Mouse (Mus musculus): Measurements from ENCODE around the gene Btbd9. TPM values are rescaled to one million over a fixed set of nuclear protein-coding genes. Genes with fewer than 3 reads are reported as not detected.

Gene Btbd9
- polyA plus RNA-seq, 1 experiment from 2014 or later = 40.6 TPM

DNA sequence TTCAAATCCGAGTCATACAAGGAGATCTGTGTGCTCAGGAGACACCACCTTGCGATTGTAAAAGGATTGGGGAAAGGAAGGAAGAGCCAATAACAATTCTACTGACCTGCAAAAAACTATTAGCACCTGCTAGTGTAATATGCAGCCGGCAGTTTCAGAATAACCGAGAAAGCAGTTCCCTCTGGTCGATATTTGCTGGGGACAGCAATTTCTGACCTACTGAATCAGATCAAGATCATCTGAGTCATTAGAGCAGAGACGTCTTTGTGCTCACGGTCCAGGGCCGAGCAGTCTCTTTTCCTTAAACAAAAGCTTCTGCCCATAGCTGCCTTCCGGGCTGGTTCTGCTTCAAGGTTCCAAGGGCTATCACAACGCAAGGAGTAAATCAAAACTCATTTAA, 269.1 kb downstream of the Btbd9 start:
- Histone ChIP-seq H3K9ac (replicated peaks; ENCODE audit: low read length) (no peak overlapping the region), H3K9me3 (replicated peaks; ENCODE audit: control insufficient read depth, low read length) (no peaks in the 10 kb centered on the region), H3K27ac (replicated peaks; ENCODE audit: low read depth, low read length) (no peak overlapping the region), H3K4me3 (ENCODE audit: low read depth, low read length) (no peak overlapping the region), H3K4me2 (ENCODE audit: low read depth, low read length) (no peak overlapping the region), H3K36me3 (replicated peaks; ENCODE audit: control insufficient read depth, insufficient read depth, low read depth, low read length) (no peaks in the 10 kb centered on the region), H3K27me3 (ENCODE audit: control insufficient read depth, insufficient read depth, low read length) (no peaks in the 10 kb centered on the region), H3K4me1 (ENCODE audit: control insufficient read depth, insufficient read depth, low read length) (no peaks in the 10 kb centered on the region)
- no peak for ATAC-seq (replicated peaks; ENCODE audit: insufficient number of reproducible peaks, low FRiP score, low TSS enrichment, low read depth)
- 78% methylated on average over 10 of the region's 10 CpGs for WGBS
- DNase-seq (ENCODE audit: low spot score) = no peak

DNA sequence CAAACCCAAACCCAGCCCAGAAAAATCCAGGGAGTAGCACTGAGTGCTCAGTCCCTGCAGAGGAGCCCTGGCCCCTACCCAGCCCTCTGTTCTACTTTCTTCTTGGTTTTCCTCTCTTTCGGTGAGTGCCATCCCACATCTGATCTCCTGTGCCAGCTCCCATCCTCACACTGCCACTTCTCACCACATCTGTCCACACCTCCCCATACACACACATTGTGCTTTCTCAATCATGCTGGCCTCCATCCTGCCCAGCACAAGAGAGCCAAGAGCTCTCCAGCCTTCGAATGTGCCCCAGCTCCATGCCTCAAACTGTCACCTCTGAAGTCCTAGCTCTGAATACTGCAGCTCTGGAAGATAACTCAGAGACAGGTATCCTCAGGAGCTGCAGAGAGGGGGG, 271.5 kb downstream of the Btbd9 start:
- no peaks in the 10 kb centered on the region for H3K36me3 ChIP-seq (replicated peaks; ENCODE audit: control insufficient read depth, insufficient read depth, low read depth, low read length)
- H3K9ac ChIP-seq (replicated peaks; ENCODE audit: low read length) = no peak overlapping the region
- no peaks in the 10 kb centered on the region for H3K27me3 ChIP-seq (ENCODE audit: control insufficient read depth, insufficient read depth, low read length)
- H3K27ac ChIP-seq (replicated peaks; ENCODE audit: low read depth, low read length) = no peak overlapping the region
- no peak overlapping the region for H3K4me2 ChIP-seq (ENCODE audit: low read depth, low read length)
- DNase-seq (ENCODE audit: low spot score) (no peak), ATAC-seq (replicated peaks; ENCODE audit: insufficient number of reproducible peaks, low FRiP score, low TSS enrichment, low read depth) (no peak)
- H3K4me1 ChIP-seq (ENCODE audit: control insufficient read depth, insufficient read depth, low read length) = no peaks in the 10 kb centered on the region
- no peaks in the 10 kb centered on the region for H3K9me3 ChIP-seq (replicated peaks; ENCODE audit: control insufficient read depth, low read length)
- 93% methylated on average over 2 of the region's 2 CpGs for WGBS
- H3K4me3 ChIP-seq (ENCODE audit: low read depth, low read length) = no peak overlapping the region

DNA sequence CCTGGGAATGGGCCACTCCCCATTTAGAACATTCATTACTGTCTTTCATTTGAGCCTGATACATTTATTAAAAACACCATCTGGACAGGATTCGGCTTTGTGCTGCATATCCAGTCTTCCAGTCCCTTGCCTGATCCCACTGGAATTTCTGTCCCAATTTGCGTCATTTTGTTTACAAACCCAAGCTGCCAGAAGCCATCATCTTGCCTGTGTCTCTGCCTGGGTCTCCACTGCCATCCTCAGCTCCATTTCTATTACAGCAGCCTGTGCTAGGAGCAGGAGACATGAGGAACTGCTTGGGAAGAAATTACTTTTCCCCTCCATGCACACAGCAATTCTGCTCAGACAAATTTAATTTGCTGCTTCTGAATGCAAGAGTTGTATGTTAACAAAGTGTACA, 274.9 kb downstream of the Btbd9 start:
- H3K27me3 ChIP-seq (ENCODE audit: control insufficient read depth, insufficient read depth, low read length) = no peaks in the 10 kb centered on the region
- DNase-seq (ENCODE audit: low spot score) = no peak
- H3K4me2 ChIP-seq (ENCODE audit: low read depth, low read length) = no peak overlapping the region
- no peaks in the 10 kb centered on the region for H3K36me3 ChIP-seq (replicated peaks; ENCODE audit: control insufficient read depth, insufficient read depth, low read depth, low read length)
- no peak for ATAC-seq (replicated peaks; ENCODE audit: insufficient number of reproducible peaks, low FRiP score, low TSS enrichment, low read depth)
- H3K9me3 ChIP-seq (replicated peaks; ENCODE audit: control insufficient read depth, low read length) = no peaks in the 10 kb centered on the region
- H3K27ac ChIP-seq (replicated peaks; ENCODE audit: low read depth, low read length) = no peak overlapping the region
- H3K4me3 ChIP-seq (ENCODE audit: low read depth, low read length) = no peak overlapping the region
- no peaks in the 10 kb centered on the region for H3K4me1 ChIP-seq (ENCODE audit: control insufficient read depth, insufficient read depth, low read length)
- WGBS = 72% methylated on average over 2 of the region's 2 CpGs
- H3K9ac ChIP-seq (replicated peaks; ENCODE audit: low read length) = no peak overlapping the region

DNA sequence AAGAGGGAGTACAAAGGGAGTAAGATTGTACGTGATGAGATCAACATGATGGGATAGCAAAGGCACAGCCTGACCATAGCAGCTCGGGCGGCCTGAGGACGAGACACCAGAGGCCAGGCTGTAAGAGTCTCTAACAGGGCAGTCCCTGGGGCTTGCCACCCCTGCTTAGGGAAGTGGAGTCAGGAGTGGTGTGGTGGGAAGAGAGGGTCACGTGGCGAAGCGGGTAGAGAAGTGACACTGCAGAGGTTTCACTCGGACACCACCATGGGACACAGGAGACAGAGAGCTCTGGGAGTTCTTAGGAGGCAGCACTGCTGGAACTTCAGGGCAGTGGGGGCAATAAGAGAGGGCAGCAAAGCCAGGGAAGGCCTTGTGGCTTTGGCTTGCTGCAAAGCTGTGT, 278.9 kb downstream of the Btbd9 start:
- 92% methylated on average over 8 of the region's 8 CpGs for WGBS
- Histone ChIP-seq H3K4me2 (ENCODE audit: low read depth, low read length) (no peak overlapping the region), H3K9me3 (replicated peaks; ENCODE audit: control insufficient read depth, low read length) (no peaks in the 10 kb centered on the region), H3K27ac (replicated peaks; ENCODE audit: low read depth, low read length) (no peak overlapping the region), H3K36me3 (replicated peaks; ENCODE audit: control insufficient read depth, insufficient read depth, low read depth, low read length) (no peaks in the 10 kb centered on the region), H3K27me3 (ENCODE audit: control insufficient read depth, insufficient read depth, low read length) (no peaks in the 10 kb centered on the region), H3K9ac (replicated peaks; ENCODE audit: low read length) (no peak overlapping the region), H3K4me1 (ENCODE audit: control insufficient read depth, insufficient read depth, low read length) (no peaks in the 10 kb centered on the region), H3K4me3 (ENCODE audit: low read depth, low read length) (no peak overlapping the region)
- DNase-seq (ENCODE audit: low spot score) = no peak
- ATAC-seq (replicated peaks; ENCODE audit: insufficient number of reproducible peaks, low FRiP score, low TSS enrichment, low read depth) = no peak

DNA sequence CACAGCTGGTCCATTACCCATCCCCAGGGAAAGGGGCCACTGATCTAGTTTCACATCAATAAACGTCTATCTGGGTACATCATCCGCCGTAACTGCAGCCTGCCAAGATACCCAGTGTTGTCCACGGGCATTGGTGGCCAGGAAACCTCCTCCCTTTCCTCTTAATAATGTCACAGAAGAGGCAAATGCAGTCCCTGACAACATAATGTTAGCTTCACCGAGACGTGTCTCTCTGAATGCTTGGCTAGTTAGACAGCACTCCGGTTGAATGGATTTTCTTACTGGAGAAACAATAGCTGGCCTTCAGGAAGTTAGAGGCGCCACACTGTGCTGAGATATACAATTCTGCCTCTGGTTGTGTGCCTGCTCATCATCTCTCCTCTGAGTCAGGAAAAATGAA, 280.2 kb downstream of the Btbd9 start:
- Histone ChIP-seq H3K4me2 (ENCODE audit: low read depth, low read length) (no peak overlapping the region), H3K36me3 (replicated peaks; ENCODE audit: control insufficient read depth, insufficient read depth, low read depth, low read length) (no peaks in the 10 kb centered on the region), H3K27me3 (ENCODE audit: control insufficient read depth, insufficient read depth, low read length) (no peaks in the 10 kb centered on the region), H3K9ac (replicated peaks; ENCODE audit: low read length) (no peak overlapping the region), H3K4me3 (ENCODE audit: low read depth, low read length) (no peak overlapping the region), H3K9me3 (replicated peaks; ENCODE audit: control insufficient read depth, low read length) (no peaks in the 10 kb centered on the region), H3K27ac (replicated peaks; ENCODE audit: low read depth, low read length) (no peak overlapping the region), H3K4me1 (ENCODE audit: control insufficient read depth, insufficient read depth, low read length) (no peaks in the 10 kb centered on the region)
- ATAC-seq (replicated peaks; ENCODE audit: insufficient number of reproducible peaks, low FRiP score, low TSS enrichment, low read depth) = no peak
- WGBS = 38% methylated on average over 8 of the region's 8 CpGs
- DNase-seq (ENCODE audit: low spot score) = no peak

DNA sequence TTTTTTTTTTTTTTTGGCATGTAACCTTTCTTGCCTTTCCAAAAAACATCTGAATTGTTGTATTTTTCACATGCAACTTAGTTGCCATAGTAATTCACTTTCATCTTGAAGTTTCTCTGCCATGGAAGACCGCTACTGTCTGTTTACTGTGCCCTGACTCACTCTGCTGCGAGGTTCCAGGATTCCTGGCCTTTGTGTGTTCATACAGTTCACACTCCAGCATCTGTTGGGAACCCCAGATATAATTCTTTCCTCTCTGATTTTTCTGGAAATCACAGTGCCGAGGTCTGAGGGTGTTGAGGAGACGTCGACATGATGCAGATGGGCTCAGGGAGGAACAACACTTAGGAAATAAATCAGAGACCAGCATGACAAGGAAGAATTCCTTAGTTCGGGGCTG, 283.6 kb downstream of the Btbd9 start:
- Histone ChIP-seq H3K9ac (replicated peaks; ENCODE audit: low read length) (no peak overlapping the region), H3K4me1 (ENCODE audit: control insufficient read depth, insufficient read depth, low read length) (no peaks in the 10 kb centered on the region), H3K9me3 (replicated peaks; ENCODE audit: control insufficient read depth, low read length) (no peaks in the 10 kb centered on the region), H3K36me3 (replicated peaks; ENCODE audit: control insufficient read depth, insufficient read depth, low read depth, low read length) (no peaks in the 10 kb centered on the region), H3K27me3 (ENCODE audit: control insufficient read depth, insufficient read depth, low read length) (no peaks in the 10 kb centered on the region), H3K27ac (replicated peaks; ENCODE audit: low read depth, low read length) (no peak overlapping the region), H3K4me2 (ENCODE audit: low read depth, low read length) (no peak overlapping the region), H3K4me3 (ENCODE audit: low read depth, low read length) (no peak overlapping the region)
- WGBS = 79% methylated on average over 6 of the region's 6 CpGs
- ATAC-seq (replicated peaks; ENCODE audit: insufficient number of reproducible peaks, low FRiP score, low TSS enrichment, low read depth) (no peak), DNase-seq (ENCODE audit: low spot score) (no peak)

DNA sequence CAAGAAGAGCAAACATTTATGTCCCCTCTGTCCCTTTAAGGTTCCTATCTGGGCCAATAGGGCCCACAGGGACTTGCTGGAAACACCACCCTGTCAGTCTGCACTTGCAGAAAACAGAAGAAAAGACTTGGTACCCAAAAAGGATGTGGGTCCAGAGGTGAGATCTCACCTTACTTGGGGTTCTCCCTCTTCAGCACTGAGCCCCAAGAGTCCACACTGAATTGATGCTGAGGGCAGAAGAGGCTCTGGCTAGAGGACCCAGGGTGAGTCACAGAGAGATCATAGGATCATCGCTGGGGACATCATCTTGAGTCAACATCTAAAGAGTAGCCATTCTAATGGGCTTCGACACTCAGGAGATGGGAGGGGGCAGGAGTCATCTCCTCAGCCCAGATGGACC, 290.6 kb downstream of the Btbd9 start:
- H3K27me3 ChIP-seq (ENCODE audit: control insufficient read depth, insufficient read depth, low read length) = no peaks in the 10 kb centered on the region
- H3K9ac ChIP-seq (replicated peaks; ENCODE audit: low read length) = no peak overlapping the region
- no peak overlapping the region for H3K4me3 ChIP-seq (ENCODE audit: low read depth, low read length)
- no peak for DNase-seq (ENCODE audit: low spot score)
- H3K4me1 ChIP-seq (ENCODE audit: control insufficient read depth, insufficient read depth, low read length) = no peaks in the 10 kb centered on the region
- no peaks in the 10 kb centered on the region for H3K9me3 ChIP-seq (replicated peaks; ENCODE audit: control insufficient read depth, low read length)
- no peak overlapping the region for H3K27ac ChIP-seq (replicated peaks; ENCODE audit: low read depth, low read length)
- no peaks in the 10 kb centered on the region for H3K36me3 ChIP-seq (replicated peaks; ENCODE audit: control insufficient read depth, insufficient read depth, low read depth, low read length)
- ATAC-seq (replicated peaks; ENCODE audit: insufficient number of reproducible peaks, low FRiP score, low TSS enrichment, low read depth) = no peak
- 96% methylated on average over 2 of the region's 2 CpGs for WGBS
- H3K4me2 ChIP-seq (ENCODE audit: low read depth, low read length) = no peak overlapping the region

DNA sequence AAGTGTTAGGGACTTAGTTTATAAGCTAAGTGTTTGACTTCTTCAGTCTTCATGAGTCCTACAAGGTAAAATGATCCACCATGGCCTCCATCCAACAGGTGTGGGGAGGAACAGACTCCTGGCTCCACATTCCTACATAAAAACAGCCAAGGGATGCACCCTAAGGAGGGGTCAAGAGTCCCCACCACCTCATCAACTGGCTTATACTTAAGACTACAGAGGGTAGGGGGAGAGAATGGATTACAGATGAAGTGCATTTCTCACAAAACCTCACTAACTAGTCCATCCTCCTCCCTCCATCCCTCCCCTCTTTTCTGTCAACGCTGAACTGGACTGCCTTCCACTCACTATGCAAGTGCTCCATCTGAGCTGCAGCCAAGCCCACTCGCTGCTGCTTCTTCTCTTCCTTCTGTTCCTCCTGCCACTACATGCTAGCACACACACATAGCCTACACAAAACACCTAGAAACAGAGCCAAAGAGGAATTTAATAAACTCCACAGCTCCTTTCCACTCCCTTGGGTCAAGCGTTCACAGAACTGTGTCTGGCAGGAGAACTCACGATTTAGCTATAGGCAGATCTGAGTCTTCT, 292.7 kb downstream of the Btbd9 start:
- WGBS = 75% methylated on average over 4 of the region's 4 CpGs
- no peak overlapping the region for H3K27ac ChIP-seq (replicated peaks; ENCODE audit: low read depth, low read length)
- no peak overlapping the region for H3K9ac ChIP-seq (replicated peaks; ENCODE audit: low read length)
- H3K4me1 ChIP-seq (ENCODE audit: control insufficient read depth, insufficient read depth, low read length) = no peaks in the 10 kb centered on the region
- H3K9me3 ChIP-seq (replicated peaks; ENCODE audit: control insufficient read depth, low read length) = no peaks in the 10 kb centered on the region
- ATAC-seq (replicated peaks; ENCODE audit: insufficient number of reproducible peaks, low FRiP score, low TSS enrichment, low read depth) (no peak), DNase-seq (ENCODE audit: low spot score) (no peak)
- no peaks in the 10 kb centered on the region for H3K36me3 ChIP-seq (replicated peaks; ENCODE audit: control insufficient read depth, insufficient read depth, low read depth, low read length)
- no peaks in the 10 kb centered on the region for H3K27me3 ChIP-seq (ENCODE audit: control insufficient read depth, insufficient read depth, low read length)
- H3K4me3 ChIP-seq (ENCODE audit: low read depth, low read length) = no peak overlapping the region
- no peak overlapping the region for H3K4me2 ChIP-seq (ENCODE audit: low read depth, low read length)
